Mouse (Mus musculus): ENCODE results near the gene Pomgnt2.
"Not testable (repeated sequence)": the region's sequence is repeated elsewhere in the genome, so short reads cannot be mapped to it uniquely, and the experiment has no call there.

The Pomgnt2 gene

DNA sequence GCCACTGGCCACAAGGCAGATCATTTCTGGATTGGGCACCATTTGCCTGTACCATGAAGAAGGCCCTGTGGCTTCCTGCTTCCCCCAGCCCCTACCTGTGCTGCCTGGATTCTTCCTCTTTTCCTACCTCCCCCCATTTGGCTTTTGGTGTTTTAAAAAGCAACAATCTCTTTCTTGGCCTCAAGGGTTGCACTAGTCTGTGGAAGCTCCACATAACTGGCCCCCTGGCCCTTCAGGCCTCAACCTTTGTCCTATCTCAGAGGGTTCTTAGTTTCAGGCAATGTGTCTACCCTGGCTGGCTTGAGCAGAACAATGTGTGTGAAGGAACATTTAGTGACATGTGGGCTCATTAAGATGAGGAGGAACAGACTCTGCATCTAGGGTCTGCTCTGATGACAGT is at the start of gene Pomgnt2:
Gene Pomgnt2, minus strand, starts transcription at position 101 of the 400 bp plus-strand sequence.
- DNase-seq (ENCODE audit: low spot score in 2 of 2), result no peak

DNA sequence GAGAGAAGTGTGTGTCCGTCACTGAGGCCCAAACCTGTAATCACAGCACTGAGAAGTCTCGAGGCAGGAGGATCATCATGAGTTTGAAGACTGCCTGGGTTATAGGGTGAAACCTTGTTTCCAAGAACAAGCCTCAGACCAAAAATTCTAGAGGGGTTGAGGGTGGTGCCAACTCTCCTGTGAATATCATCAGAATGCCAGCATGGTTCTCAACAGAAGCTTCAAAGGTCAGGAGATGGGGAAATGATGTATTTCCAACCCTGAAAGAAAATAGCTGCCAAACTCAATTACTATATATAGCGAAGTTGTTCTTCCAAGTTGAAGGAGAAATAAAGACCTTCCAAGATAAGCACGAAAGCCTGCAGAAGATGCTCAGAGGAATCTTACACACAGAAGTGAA is 42.9 kb upstream of the Pomgnt2 start:
- DNase-seq (ENCODE audit: low spot score in 2 of 2), result no peak

DNA sequence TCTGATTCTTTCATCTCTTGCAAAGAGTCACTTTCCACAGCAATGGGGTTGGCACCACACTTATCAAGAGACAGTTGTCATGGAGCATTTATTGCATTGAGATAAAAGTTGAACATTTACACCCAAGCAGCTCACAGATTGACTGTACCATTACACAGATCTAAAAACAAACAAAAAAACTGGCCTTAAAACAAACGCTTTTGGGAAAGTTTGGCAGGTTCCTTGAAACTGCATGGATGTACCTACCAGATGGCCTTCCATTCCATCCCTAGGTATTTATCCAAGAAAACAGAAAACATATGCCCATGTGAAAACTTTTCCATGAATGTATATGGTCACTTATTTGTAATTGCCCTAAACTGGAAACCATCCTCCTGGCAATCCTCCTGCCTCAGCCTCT is 41.7 kb upstream of the Pomgnt2 start:
- no peak for DNase-seq (ENCODE audit: low spot score in 2 of 2)

DNA sequence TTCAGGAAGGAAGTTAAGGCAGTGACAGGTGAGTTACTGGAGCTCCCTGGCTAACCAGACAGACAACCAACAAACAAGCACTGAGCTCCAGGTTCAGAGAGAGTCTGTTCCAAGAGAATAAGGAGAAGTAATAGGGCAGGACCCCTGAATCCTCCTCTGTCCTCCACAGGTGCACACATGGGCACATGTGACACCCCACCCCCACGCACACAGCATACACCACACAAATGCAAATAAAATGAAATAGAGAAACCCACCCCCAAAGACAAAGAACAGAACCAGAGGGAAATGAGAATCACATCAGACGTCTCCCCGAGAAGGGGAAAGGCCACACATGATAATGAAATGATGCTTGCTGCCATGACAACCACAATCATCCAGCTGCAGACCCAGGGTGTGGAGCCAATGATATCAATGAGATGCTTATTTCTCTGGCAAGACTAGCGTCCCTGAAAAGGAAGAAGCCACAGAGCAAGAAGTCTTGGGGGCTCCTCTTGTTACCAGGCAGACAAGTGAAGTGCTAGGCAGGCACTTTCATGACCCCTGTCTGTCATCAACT is 39.7 kb upstream of the Pomgnt2 start:
- no peak for DNase-seq (ENCODE audit: low spot score in 2 of 2)

DNA sequence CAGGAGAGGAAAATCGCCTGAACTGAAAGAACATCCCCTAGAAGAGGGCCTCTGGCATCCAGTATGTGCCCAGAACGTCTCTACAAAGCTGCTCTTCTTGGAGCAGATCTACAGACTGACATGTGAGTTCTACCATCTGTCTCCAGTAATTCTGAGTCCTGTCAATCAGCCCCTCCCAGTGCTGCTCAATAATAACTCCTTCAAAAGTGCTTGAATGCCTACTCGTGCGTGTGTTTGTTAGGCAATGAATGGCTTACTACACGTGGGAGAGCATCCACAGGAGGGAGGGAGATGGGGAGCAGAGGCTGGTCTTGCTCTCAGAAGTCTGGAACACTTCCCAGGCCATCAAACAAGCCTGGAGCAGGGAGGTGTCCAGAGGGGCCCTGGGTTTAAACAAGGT is 38.9 kb upstream of the Pomgnt2 start:
- no peak for DNase-seq (ENCODE audit: low spot score in 2 of 2)

DNA sequence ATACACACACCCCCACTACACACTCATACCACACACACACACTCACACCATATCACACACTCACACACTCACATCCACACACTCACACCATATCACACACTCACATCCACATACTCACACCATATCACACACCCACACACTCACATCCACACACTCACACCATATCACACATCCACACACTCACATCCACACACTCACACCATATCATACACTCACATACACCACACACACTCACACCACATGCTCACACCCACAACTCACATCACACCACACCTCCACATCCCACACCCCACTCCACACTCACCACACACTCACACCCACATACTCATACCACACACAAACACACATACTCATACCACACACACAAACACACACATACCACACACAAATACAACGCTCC is 38.0 kb upstream of the Pomgnt2 start:
- DNase-seq (ENCODE audit: low spot score in 2 of 2), result no peak

DNA sequence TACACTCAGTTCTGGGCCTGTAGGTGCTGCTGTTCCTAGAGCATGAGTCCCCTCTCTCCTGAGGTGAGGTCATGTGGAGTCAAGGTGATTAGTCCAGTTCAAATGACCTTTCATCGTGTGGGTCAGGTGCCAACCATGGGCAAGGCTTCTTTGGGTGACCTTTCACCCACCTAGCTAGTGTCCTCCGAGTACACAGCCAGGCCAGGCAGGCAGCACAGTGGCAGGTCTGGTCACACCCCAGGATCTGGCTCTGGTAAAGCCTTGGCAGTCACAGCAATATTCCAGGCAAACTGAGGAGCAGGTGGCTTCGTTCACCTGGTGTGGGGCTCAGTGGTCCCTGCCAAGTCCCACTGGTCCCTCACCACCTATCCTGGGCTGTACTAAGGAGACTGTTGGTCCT is 35.2 kb upstream of the Pomgnt2 start:
- no peak for DNase-seq (ENCODE audit: low spot score in 2 of 2)

DNA sequence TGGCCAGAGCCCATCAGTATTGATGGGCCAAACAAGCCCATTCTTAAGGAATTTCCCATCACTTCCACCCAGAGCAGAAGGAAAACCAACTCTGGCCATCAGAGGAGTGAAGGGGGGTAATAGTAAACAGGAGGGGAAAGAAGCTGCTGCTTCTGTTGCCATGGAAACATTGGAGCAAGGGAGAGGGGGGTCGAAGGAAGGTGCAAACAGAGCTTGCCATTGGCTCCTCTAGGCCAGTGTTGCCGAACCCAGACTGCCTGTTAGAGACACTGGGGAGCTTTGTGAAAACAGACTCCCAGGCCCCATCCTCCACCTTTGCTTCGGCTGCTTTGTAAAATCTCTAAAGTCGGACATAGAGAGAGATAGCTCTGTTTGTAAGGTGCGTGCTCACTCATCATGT is 33.8 kb upstream of the Pomgnt2 start:
- no peak for DNase-seq (ENCODE audit: low spot score in 2 of 2)

DNA sequence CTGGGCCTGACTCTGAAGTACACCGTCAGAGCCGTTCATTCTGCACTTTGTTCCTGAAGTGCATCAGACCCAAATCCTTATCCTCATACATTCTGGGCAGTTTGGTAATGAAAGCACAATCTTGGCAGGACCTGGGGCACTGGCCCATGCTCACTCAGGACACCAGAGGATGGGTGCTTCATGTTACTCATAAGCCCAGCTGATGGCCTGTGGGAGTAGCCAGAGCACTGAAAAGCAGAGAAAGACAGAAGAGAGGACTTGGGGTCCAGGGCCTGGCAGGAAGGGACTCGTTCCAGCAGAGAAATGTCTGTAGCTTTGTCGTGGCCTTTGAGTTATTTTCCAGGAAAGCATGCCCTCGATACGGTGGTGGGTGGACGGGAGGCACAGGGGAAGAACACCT is 32.9 kb upstream of the Pomgnt2 start:
- no peak for DNase-seq (ENCODE audit: low spot score in 2 of 2)

DNA sequence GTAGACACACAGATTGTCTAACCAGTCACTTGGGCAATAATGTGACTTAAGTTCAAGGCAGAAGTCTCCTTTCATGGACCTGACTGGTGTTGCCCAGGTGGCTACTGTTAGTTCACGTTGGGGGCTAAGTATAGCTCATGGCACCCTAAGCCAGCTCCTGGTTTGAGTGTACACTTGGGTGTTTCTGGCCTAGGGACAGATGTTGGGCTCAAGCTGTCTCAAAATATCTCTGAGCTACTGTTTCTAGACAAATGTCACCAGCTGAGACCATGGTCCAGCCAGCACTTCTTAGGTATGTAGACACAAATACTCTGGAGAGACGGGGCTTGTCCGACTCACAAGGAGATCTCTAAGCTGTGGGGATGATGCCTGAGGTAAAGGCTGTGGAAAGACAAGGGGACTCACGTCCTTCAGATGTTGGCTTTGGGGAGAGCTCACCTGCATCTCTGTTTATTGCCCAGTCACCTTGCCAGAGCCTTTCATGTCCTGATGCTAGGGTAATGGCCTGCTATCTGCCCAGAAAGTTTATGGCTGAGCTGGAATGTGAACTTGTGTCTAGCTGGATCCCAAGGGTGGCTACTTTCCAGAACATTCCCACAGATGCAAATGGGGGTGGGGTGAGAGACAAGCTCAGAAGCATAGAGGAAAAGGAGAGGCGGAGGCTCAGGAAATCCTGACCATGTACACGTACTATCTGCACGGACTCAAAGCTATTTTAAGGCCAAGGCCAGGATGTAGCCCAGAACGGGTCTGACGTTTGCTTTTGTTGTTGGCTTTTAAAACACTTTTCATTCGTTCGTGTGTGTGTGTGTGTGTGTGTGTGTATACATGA is 31.2 kb upstream of the Pomgnt2 start:
- no peak for DNase-seq (ENCODE audit: low spot score in 2 of 2)

DNA sequence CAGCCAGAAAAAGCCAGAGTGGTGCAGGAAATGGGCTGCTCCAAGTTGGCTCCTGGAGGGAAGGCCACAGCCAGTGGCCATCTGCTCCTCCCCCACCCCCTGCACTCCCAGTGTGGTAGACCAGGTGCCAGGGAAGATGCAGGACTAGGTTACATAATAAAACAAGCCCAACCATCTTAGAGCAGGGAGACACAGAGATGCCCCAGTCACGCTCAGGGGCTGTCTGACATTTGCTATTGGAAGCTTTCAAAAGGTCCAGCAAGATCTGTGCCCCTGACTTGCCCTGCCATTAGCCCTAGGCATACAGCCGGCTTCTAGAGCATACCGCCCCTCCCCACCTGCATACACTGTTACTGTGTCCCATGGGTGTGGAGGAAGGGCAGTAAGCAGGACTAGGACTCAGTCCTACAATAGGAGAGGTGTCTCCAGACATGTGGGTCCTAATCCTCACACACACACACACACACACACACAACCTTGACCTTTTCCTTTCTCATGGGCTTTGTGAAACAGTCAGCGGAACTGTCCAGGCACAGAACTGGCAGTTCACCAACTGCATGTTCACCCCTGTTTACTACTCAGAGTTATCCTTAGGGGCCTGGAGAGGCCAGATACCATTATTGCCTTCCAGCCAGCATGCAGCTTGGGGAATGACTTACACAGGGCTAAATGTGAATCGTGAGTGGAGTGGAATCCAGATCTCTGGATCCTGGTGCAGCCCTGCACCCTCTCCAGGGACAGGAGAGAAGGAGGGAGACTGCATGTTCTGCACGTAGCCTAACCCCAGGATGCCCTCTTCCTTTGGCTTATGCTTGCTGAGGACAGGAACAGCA is 30.4 kb upstream of the Pomgnt2 start:
- no peak for DNase-seq (ENCODE audit: low spot score in 2 of 2)

DNA sequence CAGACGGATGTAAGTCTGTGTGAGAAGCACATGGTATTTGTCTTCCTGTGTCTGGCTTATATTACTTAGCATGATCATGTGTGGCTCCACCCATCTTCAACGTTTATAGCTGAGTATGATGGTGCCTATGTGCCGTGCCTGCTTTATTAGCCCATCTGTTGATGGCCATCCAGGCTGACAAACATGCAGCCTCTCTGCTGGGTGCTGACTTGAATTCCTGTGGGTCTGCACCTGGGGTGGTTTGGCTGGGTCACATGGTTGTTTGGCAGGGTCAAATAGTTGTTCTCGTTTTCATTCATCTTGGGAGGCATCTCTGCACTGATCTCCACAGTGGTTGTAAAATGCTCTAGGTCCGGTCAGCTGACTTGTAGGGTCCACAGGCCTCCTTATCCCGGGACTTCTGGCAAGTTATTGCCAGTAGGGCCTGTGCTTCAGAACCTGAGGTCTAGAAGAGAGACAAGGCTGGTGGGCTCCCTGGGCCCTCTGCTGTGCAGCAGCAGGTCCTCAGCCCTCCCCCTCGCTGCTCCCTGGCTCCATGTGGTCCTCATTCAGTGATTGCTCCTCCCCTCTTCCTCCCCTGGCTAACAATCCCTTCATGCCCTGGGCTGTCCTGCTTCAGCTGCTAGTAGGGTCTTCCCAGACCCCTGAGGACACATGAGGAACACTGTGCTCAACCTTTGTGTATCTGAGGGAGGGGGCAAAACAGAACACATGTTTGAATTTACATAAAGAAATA is 29.1 kb upstream of the Pomgnt2 start:
- no peak for DNase-seq (ENCODE audit: low spot score in 2 of 2)

DNA sequence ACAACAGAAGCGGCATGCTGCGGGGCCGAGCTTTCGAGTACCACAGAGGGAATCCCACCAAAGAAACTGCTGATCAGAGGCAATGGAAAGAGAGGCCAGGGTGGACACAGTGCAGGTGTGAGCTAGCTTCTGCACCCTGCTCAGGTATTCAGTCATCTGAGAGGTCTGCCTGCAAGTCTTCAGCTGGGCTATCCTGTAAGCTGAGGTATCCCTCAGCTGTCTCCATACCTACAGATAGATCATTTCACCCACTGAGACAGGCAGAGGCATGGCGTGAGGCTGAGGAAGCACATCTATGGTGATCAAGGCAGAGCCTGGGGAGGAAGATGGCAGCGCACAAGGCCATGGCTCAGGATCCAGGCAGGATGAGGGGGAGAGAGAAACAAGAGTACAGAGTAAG is 27.5 kb upstream of the Pomgnt2 start:
- DNase-seq (ENCODE audit: low spot score in 2 of 2), result no peak

DNA sequence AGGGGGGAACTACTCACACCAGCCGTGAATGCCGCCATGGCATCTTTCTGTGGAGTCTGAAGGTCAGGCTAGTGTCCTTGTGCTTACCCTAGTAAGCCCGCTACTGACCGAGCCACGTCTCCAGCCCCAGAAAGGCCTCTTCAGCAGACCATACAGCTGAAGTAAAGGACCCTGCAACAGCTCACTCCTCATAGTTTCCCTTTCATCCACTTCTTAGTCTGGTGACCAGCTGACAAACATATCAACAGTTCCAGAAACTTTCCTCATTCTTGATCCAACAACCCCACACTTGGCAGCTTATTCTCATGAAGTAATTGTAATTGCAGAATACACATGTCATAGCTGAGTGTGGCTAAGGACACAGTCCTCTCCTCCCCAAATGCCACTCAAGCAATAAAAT is 27.0 kb upstream of the Pomgnt2 start:
- DNase-seq (ENCODE audit: low spot score in 2 of 2), result no peak

DNA sequence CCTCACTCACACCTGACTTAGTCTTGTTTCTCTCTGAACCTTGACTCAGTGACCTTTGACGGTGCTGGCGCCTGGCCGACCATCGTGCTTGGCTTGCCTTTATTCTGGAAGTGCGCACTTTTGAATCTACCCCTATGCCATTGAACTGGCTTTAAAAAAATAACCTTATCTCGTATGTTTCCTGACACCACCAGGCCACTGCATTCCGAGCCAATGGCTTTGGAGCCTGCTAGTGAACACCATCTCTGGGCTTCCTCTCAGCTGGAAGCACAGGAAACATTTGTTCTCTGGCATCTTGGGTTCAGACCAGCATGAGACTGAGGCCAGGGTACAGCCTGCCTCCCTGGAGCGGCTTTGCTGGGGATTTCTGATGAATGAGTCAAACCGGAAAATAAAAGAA is 25.9 kb upstream of the Pomgnt2 start:
- no peak for DNase-seq (ENCODE audit: low spot score in 2 of 2)

DNA sequence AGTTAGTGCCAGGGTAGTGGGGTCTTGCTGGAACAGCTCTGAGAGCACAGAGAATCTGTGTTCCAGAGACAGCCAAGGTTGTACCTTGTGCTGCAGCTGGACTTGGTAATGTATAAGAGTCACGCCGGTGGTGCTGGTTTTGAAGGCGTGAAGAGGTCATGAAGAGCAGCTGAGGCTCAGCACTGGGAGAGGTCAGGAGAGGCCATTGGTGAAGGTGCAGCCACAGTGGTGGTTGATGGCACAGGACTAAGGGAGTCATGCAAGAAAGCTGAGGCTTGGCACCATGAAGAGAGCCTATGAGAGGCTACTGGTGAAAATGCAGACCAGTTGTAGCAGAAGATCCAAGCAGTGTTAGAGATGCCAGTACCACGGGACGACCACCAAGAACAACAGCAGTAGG is 24.7 kb upstream of the Pomgnt2 start:
- DNase-seq (ENCODE audit: low spot score in 2 of 2), result no peak

DNA sequence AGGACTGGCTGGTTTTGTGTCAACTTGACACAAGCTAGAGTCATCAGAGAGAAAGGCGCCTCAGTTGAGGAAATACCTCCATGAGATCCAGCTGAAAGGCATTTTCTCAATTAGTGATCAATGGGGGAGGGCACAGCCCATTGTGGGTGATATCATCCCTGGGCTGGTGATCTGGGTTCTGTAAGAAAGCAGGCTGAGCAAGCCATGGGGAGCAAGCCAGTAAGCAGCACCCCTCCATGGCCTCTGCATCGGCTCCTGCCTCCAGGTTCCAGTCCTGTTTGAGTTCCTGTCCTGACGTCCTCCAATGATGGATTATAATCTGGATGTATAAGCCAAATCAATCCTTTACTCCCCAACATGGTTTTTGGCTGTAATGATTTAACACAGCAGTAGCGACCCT is 24.3 kb upstream of the Pomgnt2 start:
- not testable (repeated sequence) for DNase-seq (ENCODE audit: low spot score in 2 of 2)

DNA sequence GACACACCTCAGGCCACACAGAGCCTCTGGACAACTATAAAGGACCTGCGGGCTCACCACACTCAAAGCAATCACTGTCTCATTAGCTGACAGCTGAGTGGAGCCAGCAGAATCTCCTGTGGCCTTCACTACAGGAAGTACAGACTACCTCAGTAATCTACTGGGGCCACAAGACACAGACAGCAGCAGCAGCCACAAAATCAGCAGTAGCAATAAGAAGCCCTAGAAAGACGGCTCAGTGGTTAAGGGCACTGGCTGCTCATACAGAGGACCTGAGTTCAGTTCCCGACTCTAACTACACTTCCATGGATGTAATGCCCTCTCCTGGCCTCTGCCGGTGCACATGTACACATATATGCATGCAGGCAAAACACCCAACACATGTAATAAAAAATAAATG is 23.4 kb upstream of the Pomgnt2 start:
- no peak for DNase-seq (ENCODE audit: low spot score in 2 of 2)

DNA sequence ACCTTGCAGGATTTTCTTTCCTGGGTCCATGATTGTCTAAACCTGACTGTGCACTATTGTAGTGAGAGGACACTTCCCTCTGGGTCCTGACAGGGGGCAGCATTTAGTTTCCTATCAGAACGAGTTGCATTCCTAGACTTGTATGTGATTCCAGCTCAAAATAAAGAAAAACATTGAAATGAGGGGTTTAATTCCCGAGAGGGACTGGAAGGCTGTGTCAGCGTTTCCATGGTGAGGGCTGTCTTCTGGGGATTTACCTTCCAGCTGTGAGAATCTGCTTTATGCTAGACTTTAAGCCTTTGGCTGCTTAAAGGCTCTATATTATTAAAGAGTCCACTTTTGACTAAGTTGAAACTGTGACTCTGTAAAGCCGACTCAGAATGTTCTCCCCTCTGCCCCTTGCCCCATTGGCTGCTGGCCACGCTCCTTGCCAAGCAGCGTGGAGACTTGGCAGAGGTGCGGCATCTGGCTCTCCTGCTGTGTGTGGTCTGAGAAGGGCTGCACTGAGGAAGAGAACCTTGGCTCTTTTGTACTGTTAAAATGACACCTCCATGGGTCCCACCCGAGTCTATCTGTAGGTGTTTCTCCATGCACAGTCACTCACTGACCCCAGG is 22.0 kb upstream of the Pomgnt2 start:
- no peak for DNase-seq (ENCODE audit: low spot score in 2 of 2)

DNA sequence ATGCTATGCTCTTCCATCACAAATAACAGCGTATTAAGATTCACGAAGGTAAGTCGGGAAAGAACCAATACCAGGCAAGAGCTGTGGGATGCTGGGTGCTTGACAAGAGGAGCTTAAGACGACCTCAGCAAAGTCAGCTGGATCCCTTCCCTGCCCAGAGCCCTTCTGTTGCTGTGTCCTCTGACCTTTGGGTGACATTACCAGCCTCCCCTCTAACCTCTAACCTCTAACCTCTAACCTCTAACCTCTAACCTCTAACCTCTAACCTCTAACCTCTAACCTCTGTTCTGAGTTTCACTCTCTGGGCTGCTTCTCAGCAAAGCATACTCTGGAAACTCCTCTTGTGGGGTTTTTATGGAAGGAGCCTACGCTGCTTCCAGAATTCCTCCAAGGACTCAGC is 21.2 kb upstream of the Pomgnt2 start:
- DNase-seq (ENCODE audit: low spot score in 2 of 2), result no peak

DNA sequence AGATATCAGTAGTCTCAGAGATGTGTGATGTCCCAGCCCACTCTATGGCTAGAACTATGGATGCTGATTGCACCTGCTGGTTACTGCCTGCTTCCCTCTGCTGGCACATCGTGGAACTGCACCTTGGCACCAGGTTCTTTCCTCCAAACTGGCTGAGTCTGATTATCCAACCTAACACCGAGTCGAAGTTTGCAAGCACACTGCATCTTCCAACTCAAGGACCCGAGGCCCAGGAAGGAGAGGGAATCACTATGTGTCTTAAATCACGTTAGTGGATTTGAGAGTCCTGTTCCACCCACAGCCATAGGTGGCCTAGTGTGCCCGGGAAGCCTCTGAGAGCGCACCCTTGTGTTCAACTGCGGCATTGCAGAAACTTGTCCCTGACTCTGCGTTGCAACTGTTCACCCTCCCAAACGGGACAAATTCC is 17.3 kb upstream of the Pomgnt2 start:
- DNase-seq (ENCODE audit: low spot score in 2 of 2), result peak; percentile 47 to 66

DNA sequence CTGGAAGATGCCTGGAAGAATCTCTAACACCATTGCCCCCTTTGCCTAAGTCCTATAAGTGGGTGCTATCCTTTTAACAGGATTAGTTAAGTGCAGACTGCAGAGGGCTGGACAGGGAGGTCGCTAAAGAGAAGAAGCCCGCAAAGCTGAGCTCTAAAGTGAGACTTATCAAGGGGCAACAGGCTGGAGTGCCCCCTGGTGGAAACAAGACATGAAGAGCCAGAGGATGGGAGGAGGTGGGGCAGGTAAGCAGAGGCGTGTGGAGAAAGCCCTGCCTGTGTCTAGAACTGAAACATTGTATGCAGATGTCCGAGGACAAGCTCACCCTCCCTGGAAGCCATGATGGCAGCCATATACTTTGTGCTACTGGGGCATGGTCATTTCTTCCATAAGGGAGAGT is 16.7 kb upstream of the Pomgnt2 start:
- no peak for DNase-seq (ENCODE audit: low spot score in 2 of 2)

Data from spleen, postnatal 14 days (tissue).